Mouse (Mus musculus) stomach, embryonic 16.5 days (tissue): Measurements from ENCODE around the gene Slc43a1. TPM values are rescaled to one million over a fixed set of nuclear protein-coding genes. Genes with fewer than 3 reads are reported as not detected.

Experiments
- ATAC-seq: fragments of 200-750 bp; cut with Nextera tagmentation; 2 replicates; pipeline ENCODE4 v1.8.0; 2017; ENCODE audit warnings: moderate number of reproducible peaks, moderate TSS enrichment; ENCODE audit not compliant: insufficient read depth, low FRiP score
- H3K27ac ChIP-seq: fragments of 300-500 bp; sonication (generic); 2 replicates; pipeline ENCODE4 v1.5.1; 2014; ENCODE audit warnings: low read length
- H3K27me3 ChIP-seq: fragments of 300-500 bp; sonication (generic); 2 replicates; pipeline ENCODE4 v1.6.1; 2014; ENCODE audit warnings: low read length, control low read depth, mixed read lengths; ENCODE audit not compliant: control insufficient read depth, insufficient read depth
- H3K36me3 ChIP-seq: fragments of 300-500 bp; sonication (generic); 2 replicates; pipeline ENCODE4 v1.6.1; 2014; ENCODE audit warnings: low read length; ENCODE audit not compliant: control insufficient read depth, insufficient read depth
- H3K4me1 ChIP-seq: fragments of 300-500 bp; sonication (generic); 2 replicates; pipeline ENCODE4 v1.6.1; 2014; ENCODE audit warnings: low read length, control low read depth, mixed read lengths; ENCODE audit not compliant: control insufficient read depth, insufficient read depth
- H3K4me2 ChIP-seq: fragments of 300-500 bp; sonication (generic); 2 replicates; pipeline ENCODE4 v1.6.1; 2014; ENCODE audit warnings: low read depth, low read length, mixed read lengths
- H3K4me3 ChIP-seq: fragments of 300-500 bp; sonication (generic); replicated peaks from 2 replicates; pipeline ENCODE4 v1.5.1; 2014; ENCODE audit warnings: mild to moderate bottlenecking, low read length
- H3K9ac ChIP-seq: fragments of 300-500 bp; sonication (generic); 2 replicates; pipeline ENCODE4 v1.6.1; 2014; ENCODE audit warnings: low read length
- H3K9me3 ChIP-seq: fragments of 300-500 bp; sonication (generic); replicated peaks from 2 replicates; pipeline ENCODE4 v1.6.1; 2016; ENCODE audit warnings: low read length, control low read depth; ENCODE audit not compliant: control insufficient read depth
- WGBS: fragments of 180-500 bp; shearing (Covaris S2); extraction: QIAGEN DNeasy Blood & Tissue Kit; methylation state at CpG from one replicate; pipeline ENCODE4 v1.1.7; 2014; 5-methylcytosine and 5-hydroxymethylcytosine counted together
- polyA plus RNA-seq: library from polyadenylated mRNA; unstranded; fragments of >200 nt; fragmentation: Nextera tagmentation; extraction: Ambion mirVana; gene quantifications from 2 replicates; pipeline ENCODE4 v1.2.1, GENCODE M21; 2015

The Slc43a1 gene
- polyA plus RNA-seq, 1 experiment from 2014 or later = 20.8 TPM

DNA sequence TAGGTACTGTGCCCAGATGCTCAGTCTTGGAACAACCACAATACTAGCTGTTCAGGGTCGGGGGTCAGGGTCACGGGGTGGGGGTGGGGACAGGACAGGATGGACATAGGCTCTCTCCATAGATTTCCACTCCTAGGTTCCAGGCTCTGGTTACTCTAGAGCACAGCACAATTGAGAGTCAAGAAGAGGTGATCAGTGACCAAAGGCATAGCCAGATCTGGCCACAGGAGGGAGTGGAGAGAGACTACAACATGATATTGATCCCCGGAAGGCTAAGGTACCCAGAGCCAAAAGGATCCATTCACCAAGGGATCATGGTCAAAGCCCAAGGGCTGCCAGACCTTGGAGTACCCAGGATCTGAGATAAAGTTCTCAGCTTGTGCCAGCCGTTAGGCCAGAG lies 46.0 kb downstream of the Slc43a1 start:
- WGBS = 49% methylated on average over 4 of the region's 4 CpGs
- H3K4me3 ChIP-seq = no peak overlapping the region
- no peak for ATAC-seq
- H3K27ac ChIP-seq = no peak overlapping the region
- no peaks in the 10 kb centered on the region for H3K36me3 ChIP-seq
- no peaks in the 10 kb centered on the region for H3K9me3 ChIP-seq
- H3K9ac ChIP-seq = no peak overlapping the region
- H3K27me3 ChIP-seq = peaks cover 70% of the 10 kb centered on the region
- H3K4me2 ChIP-seq = no peak overlapping the region
- peaks cover 36% of the 10 kb centered on the region for H3K4me1 ChIP-seq

DNA sequence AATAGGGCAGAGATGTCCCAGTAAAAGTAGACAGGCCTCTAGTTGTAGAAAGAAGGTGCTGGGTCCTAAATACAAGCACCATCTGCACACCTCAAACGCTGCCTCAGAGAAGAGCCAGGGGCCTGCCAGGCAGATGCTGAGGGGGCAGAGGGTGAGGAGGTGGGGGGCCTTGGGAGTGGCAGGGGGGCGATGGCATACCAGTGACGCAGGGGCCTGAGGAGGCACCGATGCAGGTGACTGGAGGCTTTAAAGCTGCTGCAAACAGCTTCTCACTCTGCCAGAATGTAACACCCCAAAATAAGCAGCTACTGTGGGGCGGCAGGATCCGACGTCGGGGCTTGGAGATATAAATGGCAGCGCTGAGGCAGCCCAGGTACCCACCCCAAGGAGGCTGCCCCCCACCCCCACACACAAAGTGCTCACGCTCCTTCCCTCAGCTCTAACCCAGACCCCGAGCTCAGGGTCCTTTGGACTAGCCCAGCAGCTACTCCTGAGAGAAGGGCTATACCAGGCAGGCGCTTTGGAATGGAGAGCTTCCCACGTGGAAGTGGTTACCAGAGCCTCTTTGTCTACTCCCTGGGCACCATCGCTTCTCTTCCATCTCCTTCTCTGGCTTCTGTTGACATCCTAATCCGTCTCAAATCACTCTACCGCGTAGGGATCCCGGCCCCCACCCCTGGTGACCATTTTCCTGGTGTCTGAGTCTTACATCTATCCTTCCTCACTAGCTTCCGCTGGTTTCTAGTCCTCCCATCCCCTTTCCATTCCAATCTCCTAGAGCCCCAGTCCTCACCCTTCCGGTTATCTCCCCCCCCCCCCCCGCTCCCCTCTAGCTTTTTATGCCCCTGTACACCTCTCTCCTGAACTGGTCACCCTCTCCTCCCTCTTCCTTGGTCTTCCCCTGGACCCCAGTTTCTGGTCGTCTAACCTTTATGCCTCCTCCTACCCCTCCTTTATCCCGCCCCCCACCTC lies 46.7 kb downstream of the Slc43a1 start:
- H3K4me2 ChIP-seq = no peak overlapping the region
- no peak overlapping the region for H3K4me3 ChIP-seq
- H3K27me3 ChIP-seq = peaks cover 70% of the 10 kb centered on the region
- H3K27ac ChIP-seq = no peak overlapping the region
- H3K9me3 ChIP-seq = no peaks in the 10 kb centered on the region
- no peak for ATAC-seq
- no peaks in the 10 kb centered on the region for H3K36me3 ChIP-seq
- H3K4me1 ChIP-seq = peaks cover 37% of the 10 kb centered on the region
- WGBS = 17% methylated on average over 22 of the region's 23 CpGs
- H3K9ac ChIP-seq = no peak overlapping the region

DNA sequence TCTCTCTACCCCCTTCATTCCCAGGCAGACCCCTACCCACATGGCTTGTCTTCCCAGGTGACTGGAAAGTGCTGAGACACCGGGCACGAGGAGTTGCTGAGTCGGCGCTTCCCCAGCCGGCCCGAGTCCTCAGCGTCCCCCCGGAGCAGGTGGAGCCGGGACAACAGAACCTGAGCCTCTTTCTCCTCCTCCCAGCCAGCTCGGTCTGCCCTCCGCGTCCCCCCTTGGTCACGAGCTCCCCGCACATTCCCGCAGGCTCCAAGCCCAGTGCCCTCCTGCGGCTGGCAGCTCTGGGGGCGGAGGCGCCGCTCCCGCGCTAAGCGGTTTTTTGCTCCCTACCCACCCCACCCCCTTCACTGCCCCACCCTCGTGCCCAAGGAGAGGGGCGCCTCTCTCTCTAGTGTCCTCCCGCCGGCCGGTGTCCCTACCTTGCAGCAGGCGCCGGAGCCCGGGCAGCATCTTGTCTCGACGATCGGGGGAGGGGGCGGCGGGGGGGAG lies 47.6 kb downstream of the Slc43a1 start, which contains the start of gene Rtn4rl2:
Rtn4rl2 (minus strand) TSS at position 477 of the 498 bp plus-strand sequence.
- H3K27me3 ChIP-seq = peaks cover 70% of the 10 kb centered on the region
- H3K9me3 ChIP-seq = no peaks in the 10 kb centered on the region
- WGBS = 1% methylated on average over 34 of the region's 35 CpGs
- no peak for ATAC-seq
- H3K4me3 ChIP-seq = peak within 1 kb of the TSS; percentile 58
- H3K9ac ChIP-seq = peak within 1 kb of the TSS; percentile 64
- H3K36me3 ChIP-seq = no peaks in the 10 kb centered on the region
- H3K4me1 ChIP-seq = peaks cover 37% of the 10 kb centered on the region
- H3K27ac ChIP-seq = no peak within 1 kb of the TSS
- H3K4me2 ChIP-seq = peak within 1 kb of the TSS; percentile 78

- no peak for ATAC-seq
- H3K4me1 ChIP-seq = peaks cover 37% of the 10 kb centered on the region
- H3K9me3 ChIP-seq = no peaks in the 10 kb centered on the region
- peak overlapping the region; percentile 58 for H3K4me3 ChIP-seq
- peaks cover 70% of the 10 kb centered on the region for H3K27me3 ChIP-seq
- peak overlapping the region; percentile 78 for H3K4me2 ChIP-seq
- WGBS = under 1% methylated on average over 36 of the region's 39 CpGs
- H3K27ac ChIP-seq = no peak overlapping the region
- H3K9ac ChIP-seq = peak overlapping the region; percentile 64
- H3K36me3 ChIP-seq = no peaks in the 10 kb centered on the region
Measured at GRCm38 (mm10) chr2:84886821-84887281, 48.2 kb downstream of the Slc43a1 start.

DNA sequence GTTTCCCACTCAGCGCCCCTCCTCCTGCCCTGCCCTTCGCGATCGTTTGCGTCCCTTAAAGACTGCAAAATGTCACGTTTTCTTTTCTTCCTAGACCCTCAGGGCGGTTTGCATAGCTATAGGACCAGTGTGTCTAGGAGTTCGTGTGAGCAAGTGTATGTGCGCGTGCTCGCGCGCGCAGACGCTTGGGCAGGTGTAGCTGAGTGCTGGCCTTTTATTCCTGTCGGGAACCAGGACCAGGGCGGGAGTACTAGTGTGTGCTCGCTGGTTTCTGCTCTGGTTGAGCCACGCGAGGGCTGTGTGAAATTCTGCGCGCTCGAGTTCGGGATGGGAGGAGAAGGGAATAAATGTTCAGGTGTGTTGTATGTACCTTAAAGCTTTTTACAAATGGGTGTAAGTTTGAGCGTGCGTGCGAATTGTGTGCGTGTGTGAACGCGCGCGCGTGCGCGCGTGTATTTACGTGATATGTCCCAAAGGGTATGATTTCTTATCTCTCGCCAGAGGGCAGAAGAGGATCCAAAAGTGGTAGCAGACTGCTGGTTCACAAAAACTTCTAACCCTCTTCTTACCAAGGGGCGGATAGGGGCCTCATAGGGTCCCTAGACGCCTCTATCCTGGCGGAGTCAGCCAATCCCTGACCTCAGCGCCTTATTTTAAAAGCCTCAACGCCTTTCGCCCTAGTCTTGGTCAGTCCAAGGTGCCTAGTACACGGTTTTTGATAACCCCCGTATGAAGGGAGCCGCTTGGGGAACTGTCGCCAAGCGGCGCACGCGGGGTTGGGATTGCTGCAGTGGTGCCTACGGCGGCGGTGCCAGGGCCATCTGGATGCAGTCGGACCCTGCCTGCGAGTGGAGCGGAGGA lies 49.0 kb downstream of the Slc43a1 start:
- no peaks in the 10 kb centered on the region for H3K36me3 ChIP-seq
- H3K9me3 ChIP-seq = no peaks in the 10 kb centered on the region
- peak overlapping the region; percentile 78 for H3K4me2 ChIP-seq
- ATAC-seq = no peak
- no peak overlapping the region for H3K27ac ChIP-seq
- H3K4me3 ChIP-seq = peak overlapping the region; percentile 58
- peaks cover 34% of the 10 kb centered on the region for H3K4me1 ChIP-seq
- H3K9ac ChIP-seq = peak overlapping the region; percentile 47; the same call in 1 of the 2 replicates
- H3K27me3 ChIP-seq = peaks cover 63% of the 10 kb centered on the region
- under 1% methylated on average over 58 of the region's 58 CpGs for WGBS

- ATAC-seq = no peak
Measured at GRCm38 (mm10) chr2:84888657-84889315, 50.1 kb downstream of the Slc43a1 start.

DNA sequence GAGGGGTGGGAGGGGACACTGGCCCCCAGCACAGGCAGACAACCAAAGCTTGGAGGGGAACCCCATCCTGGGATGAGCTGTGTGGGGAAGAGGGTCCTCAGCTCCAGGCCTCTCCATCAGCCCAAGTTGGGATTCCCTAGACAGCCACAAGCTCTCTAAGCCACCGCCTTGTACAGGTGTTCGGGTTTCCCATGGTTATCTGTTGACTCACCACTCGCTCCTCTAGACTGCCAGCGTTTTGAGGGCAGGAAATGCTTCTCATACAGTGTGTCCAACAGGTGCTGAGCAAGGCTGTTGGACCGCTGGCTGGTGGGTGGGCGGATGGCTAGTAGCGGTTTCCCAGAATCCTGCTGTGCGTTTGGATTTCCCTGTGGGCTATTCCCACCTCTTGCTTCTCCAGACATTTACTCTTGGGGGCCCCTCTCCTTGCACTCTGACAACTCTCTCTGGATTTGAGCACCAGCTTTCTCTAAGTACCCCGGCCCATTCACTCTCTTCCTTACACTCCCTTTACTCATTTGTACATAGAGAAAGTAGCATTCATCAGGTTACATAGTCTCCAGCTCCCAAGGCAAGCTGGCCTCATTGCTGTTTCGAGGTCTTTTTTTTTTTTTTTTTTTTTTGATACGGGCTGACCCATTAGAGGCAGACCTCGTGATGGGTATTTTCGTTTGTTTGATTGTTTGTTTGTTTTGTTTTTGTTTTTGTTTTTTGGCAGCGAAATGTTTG lies 50.8 kb downstream of the Slc43a1 start:
- Histone ChIP-seq H3K4me2 (peak overlapping the region; percentile 78), H3K4me3 (peak overlapping the region; percentile 30), H3K9ac (peak overlapping the region; percentile 49; the same call in 1 of the 2 replicates), H3K27ac (no peak overlapping the region), H3K27me3 (peaks cover 46% of the 10 kb centered on the region), H3K9me3 (no peaks in the 10 kb centered on the region), H3K36me3 (no peaks in the 10 kb centered on the region), H3K4me1 (peaks cover 23% of the 10 kb centered on the region)
- ATAC-seq = no peak
- WGBS = 13% methylated on average over 14 of the region's 14 CpGs

More at GRCm38 (mm10) chr2:84888657-84889315, 50.1 kb downstream of the Slc43a1 start:
- H3K4me2 ChIP-seq = peak overlapping the region; percentile 78
- no peaks in the 10 kb centered on the region for H3K9me3 ChIP-seq
- H3K36me3 ChIP-seq = no peaks in the 10 kb centered on the region
- peak overlapping the region; percentile 30 for H3K4me3 ChIP-seq
- H3K27ac ChIP-seq = no peak overlapping the region
- 3% methylated on average over 28 of the region's 28 CpGs for WGBS
- H3K27me3 ChIP-seq = peaks cover 53% of the 10 kb centered on the region
- peaks cover 23% of the 10 kb centered on the region for H3K4me1 ChIP-seq
- H3K9ac ChIP-seq = peak overlapping the region; percentile 49; the same call in 1 of the 2 replicates

- ATAC-seq = 0 out of 2 replicates have a peak, but pooled peaks have one; percentile 45
- H3K4me2 ChIP-seq = no peak overlapping the region
- H3K4me3 ChIP-seq = no peak overlapping the region
- no peak overlapping the region for H3K27ac ChIP-seq
- H3K9ac ChIP-seq = no peak overlapping the region
- H3K9me3 ChIP-seq = no peaks in the 10 kb centered on the region
- no peaks in the 10 kb centered on the region for H3K36me3 ChIP-seq
- H3K4me1 ChIP-seq = peaks cover 23% of the 10 kb centered on the region
- WGBS = 4% methylated on average over 5 of the region's 5 CpGs
- H3K27me3 ChIP-seq = peaks cover 41% of the 10 kb centered on the region
Measured at GRCm38 (mm10) chr2:84890045-84890340, 51.3 kb downstream of the Slc43a1 start.
